Comparison of ENCODE assay signal across 13 mouse cellular contexts in the genomic region with DNA sequence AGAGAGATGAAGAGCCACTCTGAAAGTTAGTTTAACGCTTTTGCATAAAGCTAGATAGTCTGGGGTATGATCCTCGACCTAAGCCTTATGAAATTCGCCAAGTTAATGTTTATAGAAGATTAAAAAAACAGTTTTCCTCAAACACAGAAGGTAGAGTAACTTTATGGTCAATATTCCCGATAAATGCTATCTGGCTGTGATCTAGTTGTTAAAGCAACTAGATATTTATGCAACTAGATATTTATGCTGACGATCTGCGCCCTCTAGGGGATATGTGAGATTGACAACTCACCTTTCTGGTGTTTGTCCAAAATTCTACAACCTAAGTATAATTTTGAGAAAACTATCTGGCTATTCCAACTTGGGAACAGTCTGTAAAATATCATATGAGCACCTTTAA. TPM values are rescaled to one million over a fixed set of nuclear protein-coding genes. Genes with fewer than 3 reads are reported as not detected.
DNase-seq lines count a peak whose midpoint lies in the region; ATAC-seq and TF ChIP-seq lines count a peak whose summit lies in the region.
"Had no signal": no experiment of that assay in that cellular context is flagged by ENCODE, and none has a peak within 500 bp of the region (broad histone marks: within the 10 kb centered on the region; RNA-seq: fewer than 3 reads in every experiment).

No protein-coding gene starts in this region.

- TF ChIP-seq POLR2A in lung, adult 2 months (IDR thresholded peaks at IDR 0.05; ENCODE audit: borderline replicate concordance, extremely low read depth, low read depth, low read length), result no peak

- no peak for ATAC-seq in intestine, postnatal 0 days
- no peak for ATAC-seq in intestine, embryonic 15.5 days
- no peak for ATAC-seq in lung, postnatal 0 days

- no peak overlapping the region for H3K27ac ChIP-seq in intestine, postnatal 0 days (ENCODE audit: low read depth, low read length)
- H3K27ac ChIP-seq in intestine, embryonic 15.5 days, result no peak overlapping the region
- no peak overlapping the region for H3K27ac ChIP-seq in lung, postnatal 0 days (ENCODE audit: low read length)
- H3K27ac ChIP-seq: hindbrain, embryonic 13.5 days; limb, embryonic 13.5 days had no signal

- 0 out of 2 replicates have a peak overlapping the region, but pooled peaks have one; percentile 33 for H3K4me2 ChIP-seq in intestine, postnatal 0 days (replicated peaks; ENCODE audit: low read depth)
- H3K4me2 ChIP-seq in intestine, embryonic 15.5 days (replicated peaks), result no peak overlapping the region
- no peak overlapping the region for H3K4me2 ChIP-seq in lung, postnatal 0 days (replicated peaks; ENCODE audit: low read depth, low read length)
- H3K4me2 ChIP-seq: heart, embryonic 12.5 days; hindbrain, embryonic 13.5 days; limb, embryonic 13.5 days had no signal

- H3K36me3 ChIP-seq in intestine, postnatal 0 days (ENCODE audit: control insufficient read depth, insufficient read depth), result no peaks in the 10 kb centered on the region
- no peaks in the 10 kb centered on the region for H3K36me3 ChIP-seq in intestine, embryonic 15.5 days
- no peaks in the 10 kb centered on the region for H3K36me3 ChIP-seq in lung, postnatal 0 days (ENCODE audit: insufficient read depth, low read length)
- H3K36me3 ChIP-seq: heart, embryonic 12.5 days; hindbrain, embryonic 13.5 days; limb, embryonic 13.5 days had no signal

- H3K9ac ChIP-seq in intestine, postnatal 0 days (ENCODE audit: low read depth, low read length), result no peak overlapping the region
- H3K9ac ChIP-seq in intestine, embryonic 15.5 days, result no peak overlapping the region
- H3K9ac ChIP-seq in lung, postnatal 0 days (replicated peaks; ENCODE audit: low read depth), result no peak overlapping the region
- H3K9ac ChIP-seq: heart, embryonic 12.5 days; hindbrain, embryonic 13.5 days; limb, embryonic 13.5 days had no signal

- peak; percentile 71 for TF ChIP-seq CTCF in intestine, postnatal 0 days (IDR thresholded peaks at IDR 0.05; ENCODE audit: low read depth)
- peak; percentile 67 for TF ChIP-seq CTCF in lung, postnatal 0 days (IDR thresholded peaks at IDR 0.05)
- TF ChIP-seq CTCF in lung, adult 2 months (IDR thresholded peaks at IDR 0.05; ENCODE audit: insufficient read depth, low read length), result no peak

- no peaks in the 10 kb centered on the region for H3K9me3 ChIP-seq in intestine, postnatal 0 days (ENCODE audit: control insufficient read depth)
- no peaks in the 10 kb centered on the region for H3K9me3 ChIP-seq in intestine, embryonic 15.5 days
- no peaks in the 10 kb centered on the region for H3K9me3 ChIP-seq in lung, postnatal 0 days (ENCODE audit: low read length)
- H3K9me3 ChIP-seq: heart, embryonic 12.5 days; hindbrain, embryonic 13.5 days; limb, embryonic 13.5 days had no signal

- no peaks in the 10 kb centered on the region for H3K27me3 ChIP-seq in intestine, postnatal 0 days (replicated peaks; ENCODE audit: control insufficient read depth, insufficient read depth, low read length)
- H3K27me3 ChIP-seq in intestine, embryonic 15.5 days (replicated peaks), result no peaks in the 10 kb centered on the region
- H3K27me3 ChIP-seq in lung, postnatal 0 days (replicated peaks; ENCODE audit: insufficient read depth, low read length), result no peaks in the 10 kb centered on the region
- H3K27me3 ChIP-seq: heart, embryonic 12.5 days; hindbrain, embryonic 13.5 days; limb, embryonic 13.5 days had no signal

- 40% methylated on average over 6 of the region's 6 CpGs for WGBS in intestine, postnatal 0 days
- WGBS in intestine, embryonic 15.5 days, result 55% methylated on average over 6 of the region's 6 CpGs
- WGBS in lung, postnatal 0 days, result 39% methylated on average over 6 of the region's 6 CpGs
- 35% methylated on average over 6 of the region's 6 CpGs for WGBS in lung, adult 2 months

- H3K4me1 ChIP-seq in intestine, postnatal 0 days (replicated peaks; ENCODE audit: control insufficient read depth, insufficient read depth, low read length), result 0 out of 2 replicates have a peak, but pooled peaks cover 3% of the 10 kb centered on the region
- no peaks in the 10 kb centered on the region for H3K4me1 ChIP-seq in intestine, embryonic 15.5 days (replicated peaks)
- peaks cover 4% of the 10 kb centered on the region; the same call in 1 of the 2 replicates for H3K4me1 ChIP-seq in lung, postnatal 0 days (ENCODE audit: insufficient read depth, low read depth, low read length)
- H3K4me1 ChIP-seq in lung, adult 2 months (ENCODE audit: control insufficient read depth, insufficient read depth, low read length), result peaks cover 2% of the 10 kb centered on the region; the same call in 1 of the 2 replicates
- H3K4me1 ChIP-seq: heart, embryonic 12.5 days; limb, embryonic 13.5 days had no signal

- TF ChIP-seq EP300 in lung, postnatal 0 days (IDR thresholded peaks at IDR 0.05), result peak; percentile 13; the same call in 1 of the 2 replicates

- H3K4me3 ChIP-seq in intestine, postnatal 0 days (ENCODE audit: low read depth, low read length), result no peak overlapping the region
- no peak overlapping the region for H3K4me3 ChIP-seq in intestine, embryonic 15.5 days (replicated peaks)
- no peak overlapping the region for H3K4me3 ChIP-seq in lung, postnatal 0 days (ENCODE audit: low read depth, low read length)
- H3K4me3 ChIP-seq in lung, adult 2 months (replicated peaks; ENCODE audit: extremely low read depth, low read depth, low read length), result no peak overlapping the region
- H3K4me3 ChIP-seq: heart, embryonic 12.5 days; hindbrain, embryonic 13.5 days; limb, embryonic 13.5 days had no signal

- peak; percentile 55 for DNase-seq in lung, postnatal 0 days (ENCODE audit: low spot score)
- no peak for DNase-seq in lung, adult 2 months
- peak; percentile 62 for DNase-seq in CD4-positive helper T cell, adult 2 months (ENCODE audit: low read depth, low spot score)
- DNase-seq in embryo, embryonic 11 days, result peak; percentile 22
- no peak for DNase-seq in ovary, adult 18-20 months (ENCODE audit: low spot score)
- DNase-seq in cerebellum, adult 11-12 months, result no peak
- DNase-seq: adrenal gland, adult 2 months; cerebellum, adult 11 months had no signal

RNA-seq across cellular contexts. Expression of a gene that starts 33.3 kb away (rescaled TPM):
- polyA plus RNA-seq in intestine, postnatal 0 days (2015; fragmentation: Nextera tagmentation; extraction: Ambion mirVana), result 0.12 and 0.16 TPM in 2 replicates
- 0.19 and 0.28 TPM in 2 replicates for polyA plus RNA-seq in intestine, embryonic 15.5 days (2015; fragmentation: Nextera tagmentation; extraction: Ambion mirVana)
- polyA plus RNA-seq in lung, postnatal 0 days (2015; fragmentation: Nextera tagmentation; extraction: Ambion mirVana), result 0.39 and 0.48 TPM in 2 replicates
- 0.54 and 1.3 TPM in 2 replicates for polyA plus RNA-seq in lung, adult 2 months (2012; rRNA removed)
- polyA plus RNA-seq: adrenal gland, adult 2 months; heart, embryonic 12.5 days; hindbrain, embryonic 13.5 days had no signal

Comparison
In these comparisons a context has a peak if more than half of its experiments do, and no peak if none do; other contexts are left out.
1. DNase-seq: peak in lung, postnatal 0 days (single experiment), CD4-positive helper T cell, adult 2 months (single experiment) and embryo, embryonic 11 days (single experiment); none in lung, adult 2 months (single experiment), ovary, adult 18-20 months (single experiment) and cerebellum, adult 11-12 months (single experiment).